Mouse (Mus musculus) kidney, embryonic 15.5 days (tissue): ENCODE results near the gene Fbp1. TPM values are rescaled to one million over a fixed set of nuclear protein-coding genes. Genes with fewer than 3 reads are reported as not detected.
"Not testable (repeated sequence)": the region's sequence is repeated elsewhere in the genome, so short reads cannot be mapped to it uniquely, and the experiment has no call there.

Source experiments
- ATAC-seq: fragments of 200-750 bp; cut with Nextera tagmentation; replicated peaks from 2 replicates; pipeline ENCODE4 v1.8.0; 2017; ENCODE audit warnings: moderate TSS enrichment; ENCODE audit not compliant: low FRiP score
- H3K27ac ChIP-seq: fragments of 300-500 bp; sonication (generic); 2 replicates; pipeline ENCODE4 v1.5.1; 2015; ENCODE audit warnings: mild to moderate bottlenecking, inconsistent platforms
- H3K27me3 ChIP-seq: fragments of 300-500 bp; sonication (generic); 2 replicates; pipeline ENCODE4 v1.6.1; 2015; ENCODE audit warnings: inconsistent platforms
- H3K36me3 ChIP-seq: fragments of 300-500 bp; sonication (generic); 2 replicates; pipeline ENCODE4 v1.6.1; 2015; ENCODE audit warnings: inconsistent platforms
- H3K4me1 ChIP-seq: fragments of 300-500 bp; sonication (generic); 2 replicates; pipeline ENCODE4 v1.6.1; 2015; ENCODE audit warnings: inconsistent platforms
- H3K4me2 ChIP-seq: fragments of 300-500 bp; sonication (generic); 2 replicates; pipeline ENCODE4 v1.6.1; 2015; ENCODE audit warnings: moderate library complexity, mild to moderate bottlenecking, inconsistent platforms
- H3K4me3 ChIP-seq: fragments of 300-500 bp; sonication (generic); replicated peaks from 2 replicates; pipeline ENCODE4 v1.5.1; 2015; ENCODE audit warnings: mild to moderate bottlenecking, inconsistent platforms
- H3K9ac ChIP-seq: fragments of 300-500 bp; sonication (generic); 2 replicates; pipeline ENCODE4 v1.6.1; 2015; ENCODE audit warnings: mild to moderate bottlenecking, inconsistent platforms
- H3K9me3 ChIP-seq: fragments of 300-500 bp; sonication (generic); replicated peaks from 2 replicates; pipeline ENCODE4 v1.6.1; 2016; ENCODE audit warnings: inconsistent platforms
- WGBS: fragments of 180-500 bp; shearing (Covaris S2); methylation state at CpG from one replicate; pipeline ENCODE4 v1.1.7; 2015; ENCODE audit warnings: mixed read lengths; 5-methylcytosine and 5-hydroxymethylcytosine counted together
- polyA plus RNA-seq: library from polyadenylated mRNA; unstranded; fragments of >200 nt; fragmentation: Nextera tagmentation; extraction: Ambion mirVana; gene quantifications from 2 replicates; pipeline ENCODE4 v1.2.1, GENCODE M21; 2015

Fbp1 gene
- 42.4 and 48.6 TPM in 2 replicates for polyA plus RNA-seq

- H3K27ac ChIP-seq, result no peak within 1 kb of the TSS
- peak within 1 kb of the TSS; percentile 66 for H3K4me2 ChIP-seq
- no peaks in the 10 kb centered on the region; the same call in 1 of the 2 replicates for H3K9me3 ChIP-seq
- H3K9ac ChIP-seq, result no peak within 1 kb of the TSS
- H3K4me1 ChIP-seq, result peaks cover 13% of the 10 kb centered on the region
- 3% methylated on average over 29 of the region's 29 CpGs for WGBS
- H3K27me3 ChIP-seq, result peaks cover 39% of the 10 kb centered on the region
- H3K4me3 ChIP-seq, result peak within 1 kb of the TSS; percentile 40
- peak; percentile 85 for ATAC-seq
- no peaks in the 10 kb centered on the region for H3K36me3 ChIP-seq
Measured at GRCm38 (mm10) chr13:62887712-62888441, at the start of gene Fbp1. Gene Fbp1, minus strand, starts transcription at chr13:62888282.

GRCm38 (mm10) chr13:62932452-62932851, 44.4 kb upstream of the Fbp1 start:
- H3K9me3 ChIP-seq, result no peaks in the 10 kb centered on the region
- peaks cover 9% of the 10 kb centered on the region; the same call in 1 of the 2 replicates for H3K4me1 ChIP-seq
- 59% methylated on average over 4 of the region's 4 CpGs for WGBS
- H3K4me3 ChIP-seq, result no peak overlapping the region
- no peak overlapping the region for H3K9ac ChIP-seq
- H3K36me3 ChIP-seq, result no peaks in the 10 kb centered on the region
- H3K27ac ChIP-seq, result no peak overlapping the region
- no peaks in the 10 kb centered on the region for H3K27me3 ChIP-seq
- H3K4me2 ChIP-seq, result no peak overlapping the region
- ATAC-seq, result no peak

GRCm38 (mm10) chr13:62929766-62930389, 41.8 kb upstream of the Fbp1 start:
- Histone ChIP-seq H3K4me3 (no peak overlapping the region), H3K36me3 (no peaks in the 10 kb centered on the region), H3K4me2 (no peak overlapping the region), H3K27me3 (no peaks in the 10 kb centered on the region), H3K9ac (no peak overlapping the region), H3K9me3 (no peaks in the 10 kb centered on the region), H3K27ac (peak overlapping the region; percentile 56; the same call in 1 of the 2 replicates), H3K4me1 (peaks cover 9% of the 10 kb centered on the region; the same call in 1 of the 2 replicates)
- 49% methylated on average over 9 of the region's 9 CpGs for WGBS
- ATAC-seq, result no peak

- H3K4me3 ChIP-seq, H3K36me3 ChIP-seq, H3K27me3 ChIP-seq, H3K4me1 ChIP-seq, H3K9me3 ChIP-seq, H3K27ac ChIP-seq, H3K9ac ChIP-seq, H3K4me2 ChIP-seq, ATAC-seq: not testable (repeated sequence)
- 95% methylated on average over 3 of the region's 3 CpGs for whole genome bisulfite sequencing
Measured at GRCm38 (mm10) chr13:62929144-62929543, 41.1 kb upstream of the Fbp1 start.

GRCm38 (mm10) chr13:62927470-62927869, 39.4 kb upstream of the Fbp1 start:
- no peaks in the 10 kb centered on the region for H3K36me3 ChIP-seq
- no peak for ATAC-seq
- H3K27ac ChIP-seq, result no peak overlapping the region
- no peaks in the 10 kb centered on the region for H3K27me3 ChIP-seq
- H3K4me3 ChIP-seq, result no peak overlapping the region
- no peak overlapping the region for H3K9ac ChIP-seq
- H3K9me3 ChIP-seq, result no peaks in the 10 kb centered on the region; the same call in 1 of the 2 replicates
- H3K4me1 ChIP-seq, result peaks cover 13% of the 10 kb centered on the region
- H3K4me2 ChIP-seq, result no peak overlapping the region
- WGBS, result 87% methylated on average over 1 of the region's 1 CpGs

GRCm38 (mm10) chr13:62926479-62926878, 38.4 kb upstream of the Fbp1 start:
- ATAC-seq, result no peak; the same call in 1 of the 2 replicates
- Histone ChIP-seq H3K9me3 (no peaks in the 10 kb centered on the region; the same call in 1 of the 2 replicates), H3K27me3 (no peaks in the 10 kb centered on the region), H3K4me3 (no peak overlapping the region), H3K27ac (no peak overlapping the region), H3K36me3 (no peaks in the 10 kb centered on the region), H3K4me2 (no peak overlapping the region), H3K9ac (no peak overlapping the region), H3K4me1 (peaks cover 13% of the 10 kb centered on the region)
- 46% methylated on average over 1 of the region's 1 CpGs for WGBS

GRCm38 (mm10) chr13:62923182-62923581, 35.1 kb upstream of the Fbp1 start:
- H3K36me3 ChIP-seq, result no peaks in the 10 kb centered on the region
- H3K27me3 ChIP-seq, result no peaks in the 10 kb centered on the region
- ATAC-seq, result no peak
- H3K27ac ChIP-seq, result no peak overlapping the region
- WGBS, result 73% methylated on average over 8 of the region's 8 CpGs
- no peak overlapping the region for H3K9ac ChIP-seq
- H3K4me1 ChIP-seq, result peaks cover 4% of the 10 kb centered on the region; the same call in 1 of the 2 replicates
- H3K4me2 ChIP-seq, result no peak overlapping the region
- no peaks in the 10 kb centered on the region; the same call in 1 of the 2 replicates for H3K9me3 ChIP-seq
- H3K4me3 ChIP-seq, result no peak overlapping the region

GRCm38 (mm10) chr13:62922645-62923044, 34.6 kb upstream of the Fbp1 start:
- WGBS, result 88% methylated on average over 3 of the region's 3 CpGs
- Histone ChIP-seq H3K4me3 (no peak overlapping the region), H3K27me3 (no peaks in the 10 kb centered on the region), H3K27ac (no peak overlapping the region), H3K9ac (no peak overlapping the region), H3K4me1 (peaks cover 4% of the 10 kb centered on the region; the same call in 1 of the 2 replicates), H3K36me3 (no peaks in the 10 kb centered on the region), H3K9me3 (no peaks in the 10 kb centered on the region; the same call in 1 of the 2 replicates), H3K4me2 (no peak overlapping the region)
- no peak for ATAC-seq

- H3K4me1 ChIP-seq, result peaks cover 4% of the 10 kb centered on the region; the same call in 1 of the 2 replicates
- no peaks in the 10 kb centered on the region for H3K36me3 ChIP-seq
- no peak for ATAC-seq
- H3K27ac ChIP-seq, result no peak overlapping the region
- no peak overlapping the region for H3K4me2 ChIP-seq
- H3K4me3 ChIP-seq, result no peak overlapping the region
- no peak overlapping the region for H3K9ac ChIP-seq
- H3K27me3 ChIP-seq, result no peaks in the 10 kb centered on the region
- H3K9me3 ChIP-seq, result no peaks in the 10 kb centered on the region; the same call in 1 of the 2 replicates
- WGBS, result 37% methylated on average over 11 of the region's 11 CpGs
Measured at GRCm38 (mm10) chr13:62919647-62920341, 31.7 kb upstream of the Fbp1 start.

- no peak overlapping the region for H3K27ac ChIP-seq
- ATAC-seq, result no peak
- H3K4me3 ChIP-seq, result no peak overlapping the region
- no peaks in the 10 kb centered on the region for H3K27me3 ChIP-seq
- H3K4me2 ChIP-seq, result no peak overlapping the region
- no peaks in the 10 kb centered on the region for H3K4me1 ChIP-seq
- no peaks in the 10 kb centered on the region for H3K9me3 ChIP-seq
- H3K36me3 ChIP-seq, result no peaks in the 10 kb centered on the region
- WGBS, result 55% methylated on average over 1 of the region's 1 CpGs
- no peak overlapping the region for H3K9ac ChIP-seq
Measured at GRCm38 (mm10) chr13:62917416-62918110, 29.5 kb upstream of the Fbp1 start.

- Histone ChIP-seq H3K36me3 (no peaks in the 10 kb centered on the region), H3K27ac (no peak overlapping the region), H3K9me3 (no peaks in the 10 kb centered on the region), H3K9ac (no peak overlapping the region), H3K4me3 (no peak overlapping the region), H3K27me3 (no peaks in the 10 kb centered on the region), H3K4me1 (no peaks in the 10 kb centered on the region), H3K4me2 (no peak overlapping the region)
- ATAC-seq, result no peak
- WGBS, result 52% methylated on average over 4 of the region's 4 CpGs
Measured at GRCm38 (mm10) chr13:62916675-62917074, 28.6 kb upstream of the Fbp1 start.
